Mouse (Mus musculus) midbrain, postnatal 0 days (tissue): ENCODE measurements around the gene Zfp248. TPM values are rescaled to one million over a fixed set of nuclear protein-coding genes. Genes with fewer than 3 reads are reported as not detected.

Source experiments
- ATAC-seq: fragments of 200-750 bp; cut with Nextera tagmentation; 2 replicates; pipeline ENCODE4 v1.8.0; 2017; ENCODE audit warnings: moderate number of reproducible peaks, mild to moderate bottlenecking, moderate TSS enrichment, moderate library complexity; ENCODE audit not compliant: low FRiP score
- DNase-seq: peaks from one replicate; pipeline ENCODE4 v3.0.0-alpha.2; 2015; ENCODE audit warnings: low spot score
- H3K27ac ChIP-seq: fragments of 300-500 bp; sonication (generic); 2 replicates; pipeline ENCODE4 v1.5.1; 2014; ENCODE audit warnings: low read depth, mild to moderate bottlenecking, low read length, mixed read lengths
- H3K27me3 ChIP-seq: fragments of 300-500 bp; sonication (generic); 2 replicates; pipeline ENCODE4 v1.6.1; 2014; ENCODE audit warnings: low read length, control low read depth, mixed read lengths; ENCODE audit not compliant: insufficient read depth
- H3K36me3 ChIP-seq: fragments of 300-500 bp; sonication (generic); 2 replicates; pipeline ENCODE4 v1.6.1; 2014; ENCODE audit warnings: low read length, control low read depth, mixed read lengths; ENCODE audit not compliant: insufficient read depth
- H3K4me1 ChIP-seq: fragments of 300-500 bp; sonication (generic); 2 replicates; pipeline ENCODE4 v1.6.1; 2014; ENCODE audit warnings: mild to moderate bottlenecking, control low read depth, antibody characterized with exemption, low read length, mixed read lengths; ENCODE audit not compliant: insufficient read depth
- H3K4me2 ChIP-seq: fragments of 300-500 bp; sonication (generic); 2 replicates; pipeline ENCODE4 v1.6.1; 2014; ENCODE audit warnings: low read depth, mild to moderate bottlenecking, low read length, mixed read lengths; ENCODE audit not compliant: poor library complexity, severe bottlenecking
- H3K4me3 ChIP-seq: fragments of 300-500 bp; sonication (generic); 2 replicates; pipeline ENCODE4 v1.5.1; 2014; ENCODE audit warnings: low read depth, mild to moderate bottlenecking, low read length, moderate library complexity
- H3K9ac ChIP-seq: fragments of 300-500 bp; sonication (generic); replicated peaks from 2 replicates; pipeline ENCODE4 v1.6.1; 2014; ENCODE audit warnings: mild to moderate bottlenecking, low read length, moderate library complexity, mixed read lengths; ENCODE audit not compliant: poor library complexity, severe bottlenecking
- H3K9me3 ChIP-seq: fragments of 300-500 bp; sonication (generic); 2 replicates; pipeline ENCODE4 v1.6.1; 2016; ENCODE audit warnings: low read length, control low read depth
- CTCF ChIP-seq: IDR thresholded peaks from 2 replicates; pipeline ENCODE4 v1.5.1; 2016; ENCODE audit warnings: antibody characterized with exemption, mild to moderate bottlenecking
- WGBS: fragments of 180-500 bp; shearing (Covaris S2); extraction: QIAGEN DNeasy Blood & Tissue Kit; methylation state at CpG from one replicate; pipeline ENCODE4 v1.1.7; 2014; 5-methylcytosine and 5-hydroxymethylcytosine counted together
- polyA plus RNA-seq: library from polyadenylated mRNA; unstranded; fragments of >200 nt; fragmentation: Nextera tagmentation; extraction: Ambion mirVana; gene quantifications from 2 replicates; pipeline ENCODE4 v1.2.1, GENCODE M21; 2015
- total RNA-seq: library from RNA; depleted of rRNA; stranded (reverse); fragments of >200 nt; gene quantifications from 2 replicates; pipeline ENCODE4 v1.2.3, GENCODE M21; 2014

The Zfp248 gene
- total and polyA plus RNA-seq, 2 experiments from 2014 or later: 9.5 to 11.5 TPM

DNA sequence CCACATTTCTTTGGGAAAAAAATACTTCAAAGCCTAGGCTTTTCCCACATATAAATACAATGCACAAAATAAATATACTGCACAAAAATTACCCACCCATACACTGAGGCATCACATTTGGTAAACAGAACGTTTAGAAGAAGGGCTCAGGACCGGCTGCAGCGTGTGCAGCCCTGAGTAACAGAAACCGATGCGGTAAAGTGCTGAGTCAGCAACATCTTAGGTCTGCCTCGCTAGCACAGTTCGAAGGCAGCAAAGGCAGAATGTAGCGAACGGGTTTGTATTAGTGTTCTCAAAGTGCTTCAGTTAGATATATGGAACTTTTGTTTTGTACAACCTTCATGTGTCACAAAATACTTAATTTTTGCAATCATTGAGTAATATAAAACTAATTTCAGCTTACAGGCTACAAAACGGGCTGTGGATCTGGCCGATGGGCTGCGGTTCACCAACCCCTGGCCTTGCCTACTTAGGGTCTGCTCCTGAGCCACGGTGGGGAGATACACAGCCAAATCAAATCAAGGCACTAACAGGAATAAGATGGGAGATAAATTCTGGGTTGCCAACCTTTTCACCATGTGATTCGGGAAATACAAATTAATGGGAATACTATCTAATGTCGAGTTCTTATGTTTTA, 6.9 kb upstream of the Zfp248 start:
- Histone ChIP-seq H3K9me3 (no peaks in the 10 kb centered on the region), H3K4me3 (no peak overlapping the region), H3K9ac (no peak overlapping the region), H3K4me1 (no peaks in the 10 kb centered on the region), H3K4me2 (no peak overlapping the region), H3K36me3 (peaks cover 26% of the 10 kb centered on the region), H3K27ac (no peak overlapping the region), H3K27me3 (no peaks in the 10 kb centered on the region)
- no peak for TF ChIP-seq CTCF
- no peak for ATAC-seq
- no peak for DNase-seq
- 80% methylated on average over 15 of the region's 15 CpGs for WGBS

GRCm38 (mm10) chr6:118457726-118458125, 2.4 kb upstream of the Zfp248 start:
- no peaks in the 10 kb centered on the region for H3K9me3 ChIP-seq
- DNase-seq (no peak), ATAC-seq (no peak)
- peaks cover 4% of the 10 kb centered on the region; the same call in 1 of the 2 replicates for H3K4me1 ChIP-seq
- 98% methylated on average over 1 of the region's 1 CpGs for WGBS
- H3K4me3 ChIP-seq: no peak overlapping the region
- no peak overlapping the region for H3K27ac ChIP-seq
- TF ChIP-seq CTCF: no peak
- H3K36me3 ChIP-seq: peaks cover 4% of the 10 kb centered on the region
- no peak overlapping the region for H3K4me2 ChIP-seq
- H3K9ac ChIP-seq: no peak overlapping the region
- H3K27me3 ChIP-seq: no peaks in the 10 kb centered on the region

- peak overlapping the region; percentile 54 for H3K4me3 ChIP-seq
- WGBS: 38% methylated on average over 8 of the region's 8 CpGs
- H3K36me3 ChIP-seq: no peaks in the 10 kb centered on the region
- DNase-seq (peak; percentile 15), ATAC-seq (peak; percentile 14; the same call in 1 of the 2 replicates)
- H3K4me1 ChIP-seq: peaks cover 4% of the 10 kb centered on the region; the same call in 1 of the 2 replicates
- H3K9ac ChIP-seq: peak overlapping the region; percentile 77
- no peaks in the 10 kb centered on the region for H3K9me3 ChIP-seq
- H3K27ac ChIP-seq: peak overlapping the region; percentile 98
- peak overlapping the region; percentile 64 for H3K4me2 ChIP-seq
- TF ChIP-seq CTCF: no peak
- H3K27me3 ChIP-seq: no peaks in the 10 kb centered on the region
Measured at GRCm38 (mm10) chr6:118454452-118454851, 876 bp downstream of the Zfp248 start.

DNA sequence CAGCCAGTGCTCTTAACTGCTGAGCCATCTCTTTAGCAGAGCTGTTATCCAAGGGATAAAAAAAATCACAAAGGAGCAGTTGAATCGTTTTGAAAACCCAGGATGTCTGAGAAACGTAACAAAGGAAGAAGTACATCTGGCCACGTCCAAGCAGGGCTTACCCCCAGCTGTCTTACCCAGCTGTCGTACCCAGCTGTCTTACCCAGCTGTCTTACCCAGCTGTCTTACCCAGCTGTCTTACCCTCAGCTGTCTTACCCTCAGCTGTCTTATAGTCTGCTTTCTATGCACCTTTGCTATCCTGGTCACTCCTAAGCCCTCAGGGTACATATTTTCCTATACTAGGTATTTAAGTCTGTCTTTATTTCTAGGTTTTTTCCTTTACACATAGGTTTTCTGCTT, 23.8 kb downstream of the Zfp248 start:
- Histone ChIP-seq H3K27ac (no peak overlapping the region), H3K27me3 (no peaks in the 10 kb centered on the region), H3K4me2 (no peak overlapping the region), H3K4me3 (no peak overlapping the region), H3K4me1 (no peaks in the 10 kb centered on the region), H3K9me3 (0 out of 2 replicates have a peak, but pooled peaks cover 6% of the 10 kb centered on the region), H3K9ac (no peak overlapping the region), H3K36me3 (peaks cover 32% of the 10 kb centered on the region)
- ATAC-seq (no peak), DNase-seq (no peak)
- no peak for TF ChIP-seq CTCF
- 85% methylated on average over 4 of the region's 4 CpGs for WGBS

DNA sequence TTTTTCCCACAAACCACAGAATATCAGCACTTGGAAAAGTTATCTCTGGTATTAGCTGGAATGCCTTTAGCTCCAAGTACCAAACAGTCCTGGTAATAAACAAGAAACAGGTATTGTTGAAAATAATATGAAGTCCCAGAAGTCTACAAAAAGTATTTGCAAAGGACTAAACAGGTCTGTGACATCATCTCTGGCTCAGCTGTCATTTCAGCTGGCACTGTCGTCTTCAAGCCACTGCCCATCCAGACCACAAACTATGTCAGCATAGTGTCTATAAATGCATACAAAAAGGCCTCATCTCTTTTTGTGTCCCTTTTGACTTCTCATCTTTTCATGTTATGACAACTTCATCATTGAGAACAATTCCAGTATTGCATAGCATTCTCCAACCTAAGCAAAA, 28.7 kb downstream of the Zfp248 start:
- Histone ChIP-seq H3K4me1 (no peaks in the 10 kb centered on the region), H3K4me3 (no peak overlapping the region), H3K36me3 (peaks cover 32% of the 10 kb centered on the region), H3K27me3 (no peaks in the 10 kb centered on the region), H3K9me3 (0 out of 2 replicates have a peak, but pooled peaks cover 6% of the 10 kb centered on the region), H3K27ac (no peak overlapping the region), H3K9ac (no peak overlapping the region), H3K4me2 (no peak overlapping the region)
- DNase-seq: no peak
- no peak for TF ChIP-seq CTCF
- 100% methylated on average over 1 of the region's 1 CpGs for WGBS
- ATAC-seq: no peak

DNA sequence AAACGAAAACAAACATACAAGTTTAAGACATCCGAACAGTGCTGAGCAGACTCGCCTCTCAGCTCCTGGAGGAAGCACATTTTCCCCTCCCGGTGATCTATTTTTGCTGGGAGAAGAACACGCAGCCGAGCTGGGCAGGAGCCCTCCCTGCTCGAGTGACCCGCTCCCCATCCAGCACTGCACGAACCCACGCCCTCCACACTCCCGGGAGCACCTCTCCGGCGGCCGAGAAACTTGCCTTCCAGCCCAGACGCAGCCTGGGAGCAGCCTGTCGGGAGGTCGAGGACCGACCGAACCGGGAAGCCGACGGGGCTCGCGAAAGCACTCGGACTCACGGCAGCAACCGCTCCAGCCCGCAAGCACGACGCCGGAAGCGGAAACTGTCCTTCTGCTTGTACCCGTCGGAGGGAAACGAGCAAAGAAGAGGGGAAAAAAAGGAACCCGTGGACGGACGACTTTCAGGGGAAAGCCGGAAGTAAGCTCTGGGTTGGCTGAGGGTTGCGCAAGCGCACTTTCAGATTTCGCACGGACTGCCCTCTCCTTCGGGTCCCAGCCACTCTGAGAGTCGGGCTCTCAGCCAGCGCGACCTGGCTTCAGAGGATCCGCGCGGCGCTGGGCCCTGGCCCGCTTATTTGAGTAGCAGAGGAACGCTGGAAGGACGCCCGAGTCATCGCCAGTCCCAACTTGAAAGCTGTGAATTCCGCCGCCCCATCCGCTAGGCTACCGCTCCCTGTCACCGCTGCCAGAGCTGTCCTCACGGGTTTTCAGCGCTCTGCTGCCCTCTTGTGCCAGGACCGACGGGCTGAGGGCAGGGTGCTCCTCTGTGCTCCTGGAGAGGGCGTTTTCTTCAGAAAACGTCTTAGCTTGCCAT, 36.0 kb downstream of the Zfp248 start, which contains the start of gene Bms1:
Gene Bms1 (minus strand): TSS at position 425 of the 871 bp plus-strand sequence.
- TF ChIP-seq CTCF: peak; percentile 97
- Histone ChIP-seq H3K27ac (peak within 1 kb of the TSS; percentile 94), H3K9me3 (no peaks in the 10 kb centered on the region), H3K27me3 (no peaks in the 10 kb centered on the region), H3K4me1 (no peaks in the 10 kb centered on the region), H3K4me2 (peak within 1 kb of the TSS; percentile 58), H3K9ac (peak within 1 kb of the TSS; percentile 81), H3K36me3 (peaks cover 19% of the 10 kb centered on the region), H3K4me3 (peak within 1 kb of the TSS; percentile 87)
- DNase-seq: peak; percentile 98
- peak; percentile 98 for ATAC-seq
- WGBS: under 1% methylated on average over 66 of the region's 67 CpGs
